Mouse (Mus musculus) liver (tissue): ENCODE results near the gene Sh3kbp1.

Experiments
- DNase-seq: peaks from one replicate; pipeline ENCODE4 v3.0.0-alpha.2; 2020; ENCODE audit warnings: mixed read lengths

Sh3kbp1 gene

DNA sequence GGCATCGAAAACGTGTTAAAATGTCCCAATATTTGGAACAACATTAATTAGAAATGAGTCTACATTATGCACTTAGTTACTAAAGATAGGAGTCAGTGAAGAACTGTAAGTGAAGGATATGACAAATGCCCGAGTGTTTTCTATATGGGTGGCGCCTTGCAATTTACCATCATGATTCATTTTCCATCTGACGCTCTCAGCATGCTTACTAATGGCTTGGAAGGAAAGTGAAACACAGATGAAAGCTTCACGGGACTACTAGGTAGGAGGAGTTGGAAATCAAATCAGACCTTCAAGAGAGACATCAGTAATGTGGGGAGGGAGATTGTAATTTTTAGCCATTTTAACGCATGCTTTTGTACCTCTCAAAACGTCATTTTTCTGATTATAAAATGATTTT, 223.7 kb downstream of the Sh3kbp1 start:
- no peak for DNase-seq

DNA sequence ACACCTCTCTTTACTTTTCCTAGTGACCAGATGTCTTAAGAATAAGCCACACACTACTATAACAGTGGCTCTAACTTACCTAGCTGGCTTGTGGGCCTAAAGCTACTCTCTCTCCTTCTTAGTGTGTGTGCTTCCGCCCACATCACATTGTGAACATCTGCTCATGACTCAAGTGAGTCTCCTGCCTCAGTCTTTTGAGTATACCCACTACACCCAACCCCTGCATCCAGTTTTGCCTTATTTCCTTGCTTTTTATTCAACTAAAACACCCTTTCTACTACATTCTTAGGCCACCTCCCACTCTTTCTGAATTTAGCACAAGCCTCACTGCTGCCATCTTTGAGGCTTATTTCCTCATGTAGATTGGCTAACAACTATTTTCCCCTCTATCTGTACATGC, 229.8 kb downstream of the Sh3kbp1 start:
- DNase-seq = no peak

DNA sequence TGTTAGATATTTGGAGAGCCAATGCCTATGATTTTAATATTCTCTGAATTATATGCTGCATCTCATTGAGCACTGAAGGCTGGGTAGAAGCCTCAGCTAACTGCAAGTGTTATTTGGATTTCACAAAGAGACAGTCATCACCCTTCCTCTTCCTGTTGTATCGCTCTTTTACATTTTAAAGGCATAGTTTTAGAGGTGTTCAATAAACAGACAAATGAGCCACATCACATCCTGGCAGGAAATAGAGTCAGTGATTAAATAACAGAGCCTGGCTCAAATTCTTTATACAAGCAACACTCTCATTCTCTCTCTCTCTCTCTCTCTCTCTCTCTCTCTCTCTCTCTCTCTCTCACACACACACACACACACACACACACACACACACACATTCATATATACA, 231.1 kb downstream of the Sh3kbp1 start:
- DNase-seq = no peak

- DNase-seq = no peak
Measured at GRCm38 (mm10) chrX:159860841-159861530, 233.9 kb downstream of the Sh3kbp1 start.

- no peak for DNase-seq
Measured at GRCm38 (mm10) chrX:159867660-159868059, 240.6 kb downstream of the Sh3kbp1 start.

GRCm38 (mm10) chrX:159872521-159872920, 245.4 kb downstream of the Sh3kbp1 start:
- DNase-seq = no peak

DNA sequence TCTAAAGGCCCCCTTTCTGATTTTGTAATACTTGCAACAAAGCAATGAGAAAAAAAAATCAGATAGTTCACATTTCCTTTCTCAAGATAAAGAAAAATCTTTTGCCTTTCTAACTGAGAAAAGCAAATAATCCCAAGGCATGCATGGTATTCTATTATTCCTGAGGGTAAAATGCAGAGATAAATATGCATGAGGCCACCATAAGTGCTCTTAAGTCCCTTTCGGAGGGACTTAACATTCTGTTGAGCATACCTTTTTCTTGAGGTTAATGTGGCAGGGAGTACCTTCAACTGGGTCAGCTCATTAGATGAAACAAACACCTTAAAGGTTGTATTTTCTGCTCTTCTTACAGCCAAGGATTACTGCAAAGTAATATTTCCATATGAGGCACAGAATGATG, 250.7 kb downstream of the Sh3kbp1 start:
- no peak for DNase-seq

- no peak for DNase-seq
Measured at GRCm38 (mm10) chrX:159879455-159879854, 252.4 kb downstream of the Sh3kbp1 start.

- DNase-seq = no peak
Measured at GRCm38 (mm10) chrX:159881576-159881975, 254.5 kb downstream of the Sh3kbp1 start.

DNA sequence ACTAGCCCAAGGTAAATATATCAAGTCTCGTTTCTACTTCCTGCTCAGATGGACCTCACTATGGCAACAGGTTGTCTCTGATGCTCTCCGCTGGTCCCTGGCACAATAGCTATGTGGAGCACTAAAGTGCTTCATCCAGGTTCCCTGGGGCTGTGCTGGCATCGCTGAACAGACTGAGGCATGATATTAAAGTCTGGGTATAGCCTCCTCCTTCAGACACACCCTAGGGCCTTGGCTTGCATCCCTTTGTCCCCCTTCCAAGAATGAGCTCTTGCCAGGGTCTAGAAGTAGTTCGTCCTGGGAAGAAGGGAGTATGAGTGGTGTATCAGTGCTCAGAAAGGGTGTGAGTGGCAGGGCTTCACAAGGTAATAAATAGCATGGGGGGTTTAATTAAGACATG, 269.5 kb downstream of the Sh3kbp1 start:
- no peak for DNase-seq

DNA sequence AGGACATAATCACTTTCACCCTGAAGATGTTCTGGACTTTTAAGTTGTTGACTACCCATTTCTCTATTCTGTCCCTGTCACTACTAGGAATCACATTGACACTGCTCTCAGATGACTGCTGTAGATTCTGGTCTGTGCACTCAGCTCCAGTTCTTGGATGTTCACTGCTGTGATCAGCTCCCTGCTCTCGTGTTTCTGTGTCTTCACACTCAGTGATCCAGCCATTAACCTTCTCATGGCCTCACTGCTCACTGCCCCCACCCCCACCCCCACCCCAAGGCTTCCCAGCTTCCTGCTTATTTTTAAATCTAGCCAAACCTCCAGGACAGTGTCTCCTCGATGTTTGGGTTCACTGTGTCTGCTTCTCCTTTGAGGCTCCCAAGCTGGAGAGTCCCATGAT, 271.0 kb downstream of the Sh3kbp1 start:
- DNase-seq = no peak

DNA sequence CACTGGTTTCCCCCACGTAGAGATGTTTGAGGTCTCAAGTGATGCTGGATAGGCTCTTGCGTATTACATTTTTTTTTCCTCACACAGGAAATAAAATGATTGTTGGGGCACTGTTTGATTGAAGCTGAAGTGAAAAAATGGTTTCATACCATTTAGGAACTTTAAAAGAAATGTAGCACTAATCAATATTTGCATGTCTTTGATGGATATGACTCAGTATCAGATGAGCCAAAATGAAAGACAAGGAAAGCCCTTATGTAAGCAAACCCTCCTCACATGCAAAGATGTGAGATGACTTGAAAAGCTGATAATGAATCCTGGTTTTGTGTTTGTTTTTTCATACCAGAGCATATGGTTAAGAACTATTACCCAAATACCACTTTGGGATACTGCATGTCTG, 272.0 kb downstream of the Sh3kbp1 start:
- DNase-seq = no peak

DNA sequence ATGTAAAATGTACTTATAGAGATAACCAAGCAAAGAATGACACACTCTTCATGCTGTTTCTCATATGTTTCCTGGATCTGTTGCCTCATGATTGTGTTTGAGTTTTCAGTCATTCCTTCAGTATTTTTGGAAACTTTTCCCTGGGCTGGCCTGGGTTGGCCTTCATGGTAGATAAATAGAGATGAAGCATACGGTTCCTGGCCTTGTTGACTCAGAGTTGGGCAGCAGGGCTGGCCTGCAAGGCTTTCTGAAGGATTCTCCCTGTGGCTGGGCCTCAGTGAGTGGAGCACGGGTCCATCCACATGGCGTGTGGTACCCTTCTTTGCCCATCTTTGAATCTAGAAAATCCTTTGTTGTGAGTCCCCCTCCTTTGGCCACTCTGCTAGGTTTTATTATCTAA, 276.3 kb downstream of the Sh3kbp1 start:
- no peak for DNase-seq

DNA sequence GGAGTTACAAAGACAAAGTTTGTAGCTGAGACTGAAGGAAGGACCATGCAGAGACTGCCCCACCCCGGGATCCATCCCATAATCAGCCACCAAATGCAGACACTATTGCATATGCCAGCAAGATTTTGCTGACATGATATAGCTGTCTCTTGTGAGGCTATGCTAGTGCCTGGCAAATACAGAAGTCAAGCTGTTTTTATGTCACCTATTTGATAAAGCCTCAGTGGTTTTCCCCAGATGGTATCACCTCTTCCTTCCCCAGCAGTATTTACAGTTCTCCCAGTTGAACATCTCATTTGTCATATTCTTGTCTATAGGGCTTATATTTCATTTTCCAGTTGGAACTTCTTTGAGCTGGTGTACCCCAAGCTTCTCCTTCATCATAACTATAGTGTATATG, 280.6 kb downstream of the Sh3kbp1 start:
- no peak for DNase-seq

DNA sequence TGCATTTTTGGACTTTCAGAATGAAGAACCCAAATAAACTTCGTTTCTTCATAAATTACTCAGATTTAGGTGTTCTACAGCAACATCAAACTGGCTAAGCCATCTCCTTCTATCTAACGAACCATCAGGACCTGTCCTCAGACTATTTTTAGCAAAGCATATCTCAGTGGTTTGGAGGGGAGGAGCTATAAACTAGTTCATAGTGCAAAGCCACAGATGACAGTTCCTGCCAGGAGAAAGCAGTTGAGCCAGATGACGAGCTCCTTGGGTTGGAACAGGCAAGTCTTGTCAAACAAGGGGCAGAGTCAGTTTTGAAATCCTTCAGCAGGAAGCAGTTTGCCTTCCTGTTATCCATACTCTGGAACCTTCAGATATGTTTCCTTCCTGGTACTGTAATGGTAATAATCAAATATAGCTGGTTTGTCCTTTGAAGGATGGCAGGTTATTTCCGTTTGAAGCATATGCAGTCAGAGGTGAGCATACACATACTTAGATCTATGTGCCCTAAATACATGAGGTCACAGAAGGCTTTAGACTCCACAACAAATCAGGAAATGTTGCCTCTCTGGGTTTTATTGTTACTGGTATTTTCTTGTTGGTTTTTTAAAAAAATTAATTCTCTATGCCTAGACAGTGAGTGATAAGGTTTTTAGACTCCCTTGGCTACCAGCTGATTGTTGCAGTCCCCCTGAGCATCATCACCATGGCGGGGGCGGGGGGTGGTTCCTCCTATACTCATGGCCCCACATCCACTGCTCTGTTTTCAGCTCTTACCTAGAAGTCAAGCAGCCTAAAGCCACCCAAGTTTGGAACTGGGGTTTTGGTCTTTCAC, 282.6 kb downstream of the Sh3kbp1 start:
- DNase-seq = no peak

- no peak for DNase-seq
Measured at GRCm38 (mm10) chrX:159910600-159910999, 283.5 kb downstream of the Sh3kbp1 start.

DNA sequence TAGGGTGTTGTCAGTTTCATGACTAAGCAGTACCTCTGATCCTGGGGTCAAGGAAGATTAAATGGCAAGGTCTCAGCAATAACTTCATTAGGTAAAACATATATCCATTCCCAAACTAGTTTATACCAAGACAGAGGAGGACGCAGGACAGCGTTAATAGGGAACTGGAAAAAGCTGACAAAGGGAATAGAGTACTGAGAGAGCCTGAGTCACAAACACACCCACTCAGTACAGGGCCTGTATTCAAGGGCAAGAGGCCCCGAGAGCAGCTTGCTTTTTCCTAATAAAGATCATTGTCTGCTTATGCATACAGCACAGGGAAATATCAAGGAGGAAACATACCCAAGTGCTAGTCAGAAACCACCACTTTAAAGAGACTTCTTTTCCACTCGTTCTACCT, 284.5 kb downstream of the Sh3kbp1 start:
- no peak for DNase-seq

DNA sequence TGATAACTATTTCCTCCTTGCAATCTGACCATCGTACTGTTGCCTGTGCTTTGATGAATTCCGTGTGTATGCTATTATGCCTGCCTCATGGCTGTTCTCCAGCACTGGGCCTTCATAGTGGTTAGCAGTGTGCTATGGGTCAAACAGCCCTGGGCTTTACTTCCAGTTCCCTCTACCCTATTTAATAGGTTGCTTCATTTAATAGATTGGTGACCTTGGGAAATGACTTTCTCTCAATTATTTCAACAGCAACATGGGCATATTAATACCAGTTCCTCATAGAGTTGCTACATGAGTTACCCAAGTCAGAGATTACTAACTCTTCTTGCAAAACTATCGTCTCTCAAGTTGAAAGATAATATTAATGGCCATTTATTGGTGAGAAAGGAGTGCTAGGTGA, 285.0 kb downstream of the Sh3kbp1 start:
- no peak for DNase-seq

- DNase-seq = no peak
Measured at GRCm38 (mm10) chrX:159913489-159913888, 286.4 kb downstream of the Sh3kbp1 start.

DNA sequence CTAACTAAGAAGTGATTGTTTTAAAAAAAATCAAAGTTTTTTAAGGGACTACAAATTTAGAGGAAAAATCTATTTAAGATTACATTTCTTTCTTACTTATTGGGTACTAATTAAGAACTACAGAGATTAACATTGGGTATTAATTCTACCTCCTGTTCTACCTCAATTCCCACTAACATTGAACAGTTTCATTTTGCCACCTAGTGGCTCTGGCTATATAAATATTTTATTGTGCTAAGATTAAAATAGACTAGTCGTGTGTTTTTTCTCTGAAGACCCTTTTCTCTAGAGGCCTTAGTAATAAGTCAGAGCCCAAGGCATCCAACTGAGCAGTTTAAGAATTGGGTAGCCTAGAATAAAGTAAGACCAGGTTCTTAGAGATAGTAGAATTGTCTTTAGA, 288.1 kb downstream of the Sh3kbp1 start:
- DNase-seq = no peak

DNA sequence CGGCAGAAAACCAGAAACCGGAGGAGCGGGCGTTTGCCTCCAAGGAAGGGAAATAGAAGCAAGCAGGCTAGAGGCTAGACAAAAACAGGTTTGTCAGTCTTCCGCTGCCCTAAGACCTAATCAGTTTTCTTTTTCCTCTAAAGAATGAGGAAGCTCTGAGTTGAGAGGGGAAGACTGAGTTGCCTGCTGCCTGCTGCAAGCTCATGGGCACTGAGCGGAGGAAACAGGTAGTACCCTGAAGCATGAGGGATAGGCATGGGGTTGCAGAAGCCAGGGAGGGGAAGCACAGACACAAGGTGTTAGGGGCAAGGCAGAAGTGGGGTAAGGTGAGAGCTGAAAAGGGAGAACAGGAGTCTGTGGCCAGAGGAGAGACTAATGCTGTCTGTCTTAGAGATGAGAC, 297.7 kb downstream of the Sh3kbp1 start:
- no peak for DNase-seq

GRCm38 (mm10) chrX:159928165-159928564, 301.1 kb downstream of the Sh3kbp1 start:
- no peak for DNase-seq

GRCm38 (mm10) chrX:159928834-159929233, 301.8 kb downstream of the Sh3kbp1 start:
- no peak for DNase-seq

DNA sequence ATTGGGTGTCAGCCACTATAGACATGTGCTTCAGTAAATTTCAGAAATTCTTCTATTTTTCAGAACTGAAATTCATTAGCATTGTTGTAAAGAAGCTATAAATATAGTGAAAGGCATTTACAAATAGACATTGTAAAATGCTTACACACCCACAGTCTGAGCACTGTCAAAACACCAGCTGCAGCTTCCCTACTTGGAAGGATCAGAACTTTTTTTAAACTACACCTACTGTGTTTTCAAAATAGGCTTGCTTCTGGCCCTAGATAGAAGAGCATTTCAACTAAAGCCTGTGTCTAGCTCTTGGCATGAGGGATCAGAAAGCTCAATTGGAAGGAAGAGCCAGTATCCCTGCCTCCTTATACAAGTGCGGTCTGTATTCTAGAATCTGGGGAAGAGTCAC, 305.0 kb downstream of the Sh3kbp1 start:
- no peak for DNase-seq

GRCm38 (mm10) chrX:159942569-159942968, 315.5 kb downstream of the Sh3kbp1 start:
- DNase-seq = no peak
